In genomic region chr5:114690633-114691567, GRCm38 (mm10) we compare ENCODE assay signal across 8 mouse cellular contexts. TPM values are rescaled to one million over a fixed set of nuclear protein-coding genes. Genes with fewer than 3 reads are reported as not detected.
DNase-seq lines count a peak whose midpoint lies in the region; ATAC-seq and TF ChIP-seq lines count a peak whose summit lies in the region.

Gltp (minus strand) TSS chr5:114690984.

- H3K27ac ChIP-seq in embryonic facial prominence, embryonic 14.5 days (replicated peaks; ENCODE audit: low read depth, low read length), result 0 out of 2 replicates have a peak within 1 kb of the TSS, but pooled peaks have one; percentile 21
- no peak within 1 kb of the TSS for H3K27ac ChIP-seq in limb, embryonic 14.5 days (replicated peaks; ENCODE audit: low read depth, low read length)
- peak within 1 kb of the TSS; percentile 18; the same call in 1 of the 2 replicates for H3K27ac ChIP-seq in midbrain, postnatal 0 days (ENCODE audit: low read depth, low read length)

- H3K4me3 ChIP-seq in embryonic facial prominence, embryonic 14.5 days (ENCODE audit: low read depth, low read length), result peak within 1 kb of the TSS; percentile 78
- peak within 1 kb of the TSS; percentile 75 for H3K4me3 ChIP-seq in limb, embryonic 14.5 days (replicated peaks; ENCODE audit: low read length)
- peak within 1 kb of the TSS; percentile 80 for H3K4me3 ChIP-seq in midbrain, postnatal 0 days (ENCODE audit: low read depth, low read length)

- 13% methylated on average over 27 of the region's 75 CpGs for WGBS in embryonic facial prominence, embryonic 14.5 days
- WGBS in limb, embryonic 14.5 days, result 8% methylated on average over 38 of the region's 75 CpGs
- 3% methylated on average over 69 of the region's 75 CpGs for WGBS in midbrain, postnatal 0 days

- no peaks in the 10 kb centered on the region for H3K36me3 ChIP-seq in embryonic facial prominence, embryonic 14.5 days (ENCODE audit: control insufficient read depth, insufficient read depth, low read length)
- no peaks in the 10 kb centered on the region for H3K36me3 ChIP-seq in limb, embryonic 14.5 days (ENCODE audit: control insufficient read depth, insufficient read depth, low read length)
- H3K36me3 ChIP-seq in midbrain, postnatal 0 days (ENCODE audit: insufficient read depth, low read length), result no peaks in the 10 kb centered on the region

- DNase-seq in 3134 (ENCODE audit: extremely low read depth, insufficient read length, low spot score), result peak; percentile 93
- DNase-seq in adrenal gland, postnatal 4 days (ENCODE audit: low spot score in 2 of 2), result peak; percentile 81 to 85
- peak; percentile 97 for DNase-seq in embryonic facial prominence, embryonic 14.5 days (ENCODE audit: low spot score)
- peak; percentile 85 for DNase-seq in heart, adult 8-10 months (ENCODE audit: low spot score)
- peak; percentile 91 for DNase-seq in kidney, adult 9 months
- peak; percentile 95 for DNase-seq in limb, embryonic 14.5 days (ENCODE audit: low spot score)
- DNase-seq in midbrain, postnatal 0 days (ENCODE audit: low spot score), result peak; percentile 96
- DNase-seq in spleen, postnatal 14 days (ENCODE audit: low spot score in 2 of 2), result peak; percentile 89 to 94

- peaks cover 8% of the 10 kb centered on the region; the same call in 1 of the 2 replicates for H3K4me1 ChIP-seq in embryonic facial prominence, embryonic 14.5 days (ENCODE audit: control insufficient read depth, insufficient read depth, low read length)
- H3K4me1 ChIP-seq in limb, embryonic 14.5 days (ENCODE audit: control insufficient read depth, insufficient read depth, low read length), result peaks cover 5% of the 10 kb centered on the region; the same call in 1 of the 2 replicates
- peaks cover 11% of the 10 kb centered on the region; the same call in 1 of the 2 replicates for H3K4me1 ChIP-seq in midbrain, postnatal 0 days (ENCODE audit: insufficient read depth, low read length)

- ATAC-seq in embryonic facial prominence, embryonic 14.5 days (ENCODE audit: low read depth), result peak; percentile 98
- peak; percentile 97 for ATAC-seq in limb, embryonic 14.5 days (ENCODE audit: low FRiP score, low read depth)
- ATAC-seq in midbrain, postnatal 0 days (ENCODE audit: low FRiP score), result peak; percentile 97

- 0 out of 2 replicates have a peak, but pooled peaks have one; percentile 38 for TF ChIP-seq POLR2A in limb, embryonic 14.5 days (IDR thresholded peaks at IDR 0.05; ENCODE audit: borderline replicate concordance, extremely low read depth, insufficient read depth, insufficient read length)

- H3K27me3 ChIP-seq in embryonic facial prominence, embryonic 14.5 days (replicated peaks; ENCODE audit: control insufficient read depth, insufficient read depth, low read length), result no peaks in the 10 kb centered on the region
- H3K27me3 ChIP-seq in limb, embryonic 14.5 days (ENCODE audit: control insufficient read depth, insufficient read depth, low read length), result no peaks in the 10 kb centered on the region
- H3K27me3 ChIP-seq in midbrain, postnatal 0 days (ENCODE audit: insufficient read depth, low read length), result no peaks in the 10 kb centered on the region

- TF ChIP-seq CTCF in midbrain, postnatal 0 days (IDR thresholded peaks at IDR 0.05), result peak; percentile 52

- no peaks in the 10 kb centered on the region for H3K9me3 ChIP-seq in embryonic facial prominence, embryonic 14.5 days (ENCODE audit: control insufficient read depth, low read length)
- H3K9me3 ChIP-seq in limb, embryonic 14.5 days (ENCODE audit: control insufficient read depth, low read length), result no peaks in the 10 kb centered on the region
- H3K9me3 ChIP-seq in midbrain, postnatal 0 days (ENCODE audit: low read length), result no peaks in the 10 kb centered on the region

- peak within 1 kb of the TSS; percentile 90 for H3K4me2 ChIP-seq in embryonic facial prominence, embryonic 14.5 days (ENCODE audit: low read depth, low read length)
- H3K4me2 ChIP-seq in limb, embryonic 14.5 days (replicated peaks; ENCODE audit: low read depth, low read length, severe bottlenecking), result peak within 1 kb of the TSS; percentile 87
- H3K4me2 ChIP-seq in midbrain, postnatal 0 days (ENCODE audit: low read depth, low read length, poor library complexity, severe bottlenecking), result peak within 1 kb of the TSS; percentile 85

- peak within 1 kb of the TSS; percentile 85 for H3K9ac ChIP-seq in embryonic facial prominence, embryonic 14.5 days (ENCODE audit: low read depth, low read length)
- H3K9ac ChIP-seq in limb, embryonic 14.5 days (ENCODE audit: low read depth, low read length, severe bottlenecking), result peak within 1 kb of the TSS; percentile 80
- H3K9ac ChIP-seq in midbrain, postnatal 0 days (replicated peaks; ENCODE audit: low read length, poor library complexity, severe bottlenecking), result peak within 1 kb of the TSS; percentile 86

RNA-seq across cellular contexts. Expression of gene Gltp, which starts in this region (rescaled TPM):
- total RNA-seq in adrenal gland, postnatal 4 days (2021), result 10 to 100 TPM; 49.5 to 53.4 TPM
- 123 and 129 TPM in 2 replicates for polyA plus RNA-seq in embryonic facial prominence, embryonic 14.5 days (2014; fragmentation: Nextera tagmentation; extraction: Ambion mirVana)
- total RNA-seq in heart, adult 8-10 months (2022), result 10 to 100 TPM; 18.4 to 19.2 (median 18.5) TPM
- polyA plus RNA-seq in limb, embryonic 14.5 days (2012; rRNA removed), result 132 and 144 TPM in 2 replicates
- 229 and 289 TPM in 2 replicates for polyA plus RNA-seq in limb, embryonic 14.5 days (2014; fragmentation: Nextera tagmentation; extraction: Ambion mirVana)
- 27.0 and 42.1 TPM in 2 replicates for total RNA-seq in midbrain, postnatal 0 days (2014; rRNA removed)
- 32.6 and 35.3 TPM in 2 replicates for polyA plus RNA-seq in midbrain, postnatal 0 days (2015; fragmentation: Nextera tagmentation; extraction: Ambion mirVana)
